19 mouse cellular contexts compared by ENCODE assay signal in the genomic region with DNA sequence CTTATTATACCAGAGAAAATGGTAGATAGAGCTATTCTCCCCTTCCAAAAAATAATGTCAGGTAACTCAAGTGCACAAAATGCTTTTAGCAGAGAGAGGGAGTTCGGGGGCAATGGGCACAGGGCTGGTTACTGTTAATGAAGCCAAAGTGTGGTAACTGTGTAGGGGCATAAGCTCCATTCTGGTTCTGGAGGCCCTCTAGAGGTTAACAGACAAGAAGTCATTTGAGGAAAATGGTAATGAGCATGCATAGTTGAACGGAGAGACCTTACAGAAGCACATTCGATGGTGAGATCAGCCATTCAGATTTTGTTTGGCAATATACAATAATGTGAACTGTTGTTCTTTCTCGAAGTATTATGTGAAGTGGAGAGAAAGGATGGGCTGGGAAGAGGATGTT.
"Had no signal": no experiment of that assay in that cellular context is flagged by ENCODE, and none has a peak within 500 bp of the region (broad histone marks: within the 10 kb centered on the region; RNA-seq: fewer than 3 reads in every experiment).

No protein-coding gene starts in this region.

- H3K27me3 ChIP-seq: liver, embryonic 13.5 days; megakaryocyte, embryonic 14.5 days; midbrain, embryonic 13.5 days had no signal

- H3K4me1 ChIP-seq: liver, embryonic 13.5 days; megakaryocyte, embryonic 14.5 days; midbrain, embryonic 10.5 days; midbrain, embryonic 13.5 days had no signal

- H3K4me3 ChIP-seq: layer of hippocampus, adult 2 months; left cerebral cortex, adult 2 months; liver, embryonic 13.5 days; megakaryocyte, embryonic 14.5 days; midbrain, embryonic 10.5 days; midbrain, embryonic 13.5 days; myocyte had no signal

- ATAC-seq: intestine, postnatal 0 days; lung, postnatal 0 days; midbrain, embryonic 13.5 days; midbrain, embryonic 16.5 days had no signal

- DNase-seq: kidney, adult 2 months; kidney, postnatal 25 days; layer of hippocampus, adult 9-11 months; liver, embryonic 13.5 days; lung, embryonic 14.5 days; lung, postnatal 36 days; thymus, adult 18-20 months; thymus, postnatal 14 days; thymus, postnatal 4 days had no signal

- H3K27ac ChIP-seq: kidney, postnatal 0 days; layer of hippocampus, adult 2 months; left cerebral cortex, adult 2 months; liver, embryonic 13.5 days; midbrain, embryonic 10.5 days; midbrain, embryonic 13.5 days had no signal
